Mouse (Mus musculus) 416B (cell line): ENCODE results near the gene Il1r2.

Source experiments
- DNase-seq: peaks from one replicate; pipeline ENCODE4 v3.0.0; 2011; ENCODE audit warnings: low read depth

Il1r2 gene

DNA sequence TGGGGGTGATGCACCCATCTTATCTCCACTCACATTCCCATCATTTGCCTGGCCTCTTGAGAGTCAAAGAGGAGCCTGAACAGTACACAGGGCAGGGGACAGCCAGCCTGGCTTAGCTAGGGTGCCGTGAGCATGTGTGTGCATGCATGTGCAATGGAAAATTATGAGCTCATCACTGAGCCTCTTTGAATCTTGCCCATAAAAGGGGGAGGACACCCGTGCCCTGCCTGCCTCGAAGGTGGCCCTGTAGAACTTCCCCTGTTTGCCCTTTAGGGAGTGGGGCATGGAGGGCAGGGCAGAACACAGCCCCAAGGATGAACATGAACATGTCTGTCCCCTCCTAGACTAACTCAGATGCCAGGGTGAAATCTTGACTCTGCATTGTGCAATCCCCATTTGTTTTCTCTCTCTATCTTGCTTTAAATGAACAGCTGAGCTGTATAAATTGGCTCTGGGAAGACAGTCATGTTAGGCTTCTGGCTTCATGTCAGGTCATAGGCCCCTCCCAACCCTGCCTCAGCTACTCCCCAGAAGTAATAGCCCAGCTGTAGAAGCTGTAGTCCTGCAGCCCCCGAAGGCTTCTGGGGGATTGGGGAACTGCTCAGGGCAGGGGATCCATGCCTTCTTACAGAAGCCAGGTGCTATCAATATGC, 14.6 kb upstream of the Il1r2 start:
- DNase-seq: peak; percentile 35

DNA sequence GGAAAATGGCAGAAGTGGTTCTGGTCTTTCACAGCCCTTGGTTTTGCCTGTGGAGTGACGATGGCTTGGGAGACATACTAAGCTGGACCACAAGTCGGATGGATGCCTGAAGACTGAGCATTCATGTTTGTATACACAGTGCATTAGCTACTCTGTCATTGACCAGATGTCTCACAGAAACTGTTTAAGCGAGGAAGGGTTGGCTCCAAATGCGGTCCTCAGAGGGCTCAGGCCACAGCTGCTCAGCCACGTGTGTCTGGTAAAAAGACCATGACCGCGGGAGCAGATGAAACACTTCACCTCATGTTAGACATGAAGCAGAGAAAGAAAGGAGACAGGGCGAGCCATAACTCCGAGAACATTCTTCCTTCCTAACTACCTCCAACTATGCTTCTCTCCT, 12.5 kb upstream of the Il1r2 start:
- no peak for DNase-seq

DNA sequence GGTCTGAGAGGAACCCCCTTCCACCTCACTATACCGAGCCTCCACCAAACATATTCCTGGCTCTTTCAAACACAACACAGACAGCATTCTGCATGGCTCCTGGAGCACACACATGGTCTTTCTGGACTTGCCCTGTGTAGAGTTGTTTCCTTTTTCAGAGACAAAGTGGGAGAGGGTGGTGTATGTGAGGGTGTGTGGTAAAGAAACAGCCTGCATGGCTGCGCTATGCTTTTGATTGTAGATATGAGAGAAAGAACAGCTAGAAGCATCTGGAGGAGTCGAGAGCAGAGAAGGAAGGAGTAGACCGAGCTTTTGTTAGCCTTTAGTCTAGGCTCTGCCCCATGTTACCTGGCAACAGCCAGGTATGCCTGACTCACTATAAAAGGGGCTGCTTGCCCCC, 10.5 kb upstream of the Il1r2 start:
- no peak for DNase-seq

DNA sequence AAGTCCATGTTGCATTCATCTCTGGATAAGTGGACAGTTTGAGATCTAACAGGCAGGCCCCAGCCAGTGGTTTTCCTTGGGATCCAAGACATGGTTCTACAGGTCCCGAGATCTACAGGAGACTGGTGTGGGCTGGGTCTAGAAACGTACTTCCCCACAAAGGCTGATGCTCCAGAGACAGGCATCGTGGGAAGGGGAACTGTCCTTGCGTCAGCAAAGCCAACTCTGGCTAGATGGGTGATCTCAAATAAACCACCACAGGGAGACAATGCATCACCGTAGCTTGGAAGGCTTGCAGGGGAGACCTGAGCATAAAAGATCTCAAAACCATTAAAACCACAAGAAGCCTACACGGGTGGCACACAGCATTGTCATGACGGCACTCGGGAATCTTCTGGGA, 9.4 kb upstream of the Il1r2 start:
- no peak for DNase-seq

- no peak for DNase-seq
These were observed 1.3 kb upstream of the Il1r2 start for GRCm38 (mm10) chr1:40072558-40072957.

DNA sequence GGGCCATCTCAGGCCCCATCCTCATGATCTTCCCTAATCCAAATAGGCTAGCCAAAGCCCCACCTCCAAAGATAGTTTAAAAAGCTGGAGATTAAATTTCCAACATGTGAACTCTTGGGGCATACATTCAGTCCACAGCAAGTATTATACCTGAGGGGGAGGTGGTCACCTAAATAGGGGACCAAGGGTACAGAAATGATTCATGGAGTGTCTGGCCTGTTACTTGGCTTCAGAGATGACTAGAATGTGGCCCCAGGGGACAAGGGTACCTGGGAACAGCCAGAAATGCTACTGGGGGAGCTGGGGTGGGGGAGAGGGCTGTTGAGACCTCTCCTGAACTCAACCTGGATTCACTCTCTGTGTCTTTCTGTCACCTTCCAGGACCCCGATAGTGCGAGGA, 3.4 kb downstream of the Il1r2 start:
- DNase-seq: no peak

- DNase-seq: no peak
These were observed 7.2 kb downstream of the Il1r2 start for GRCm38 (mm10) chr1:40081041-40081440.

- peak; percentile 39 for DNase-seq
These were observed 10.5 kb downstream of the Il1r2 start for GRCm38 (mm10) chr1:40084386-40084785.

DNA sequence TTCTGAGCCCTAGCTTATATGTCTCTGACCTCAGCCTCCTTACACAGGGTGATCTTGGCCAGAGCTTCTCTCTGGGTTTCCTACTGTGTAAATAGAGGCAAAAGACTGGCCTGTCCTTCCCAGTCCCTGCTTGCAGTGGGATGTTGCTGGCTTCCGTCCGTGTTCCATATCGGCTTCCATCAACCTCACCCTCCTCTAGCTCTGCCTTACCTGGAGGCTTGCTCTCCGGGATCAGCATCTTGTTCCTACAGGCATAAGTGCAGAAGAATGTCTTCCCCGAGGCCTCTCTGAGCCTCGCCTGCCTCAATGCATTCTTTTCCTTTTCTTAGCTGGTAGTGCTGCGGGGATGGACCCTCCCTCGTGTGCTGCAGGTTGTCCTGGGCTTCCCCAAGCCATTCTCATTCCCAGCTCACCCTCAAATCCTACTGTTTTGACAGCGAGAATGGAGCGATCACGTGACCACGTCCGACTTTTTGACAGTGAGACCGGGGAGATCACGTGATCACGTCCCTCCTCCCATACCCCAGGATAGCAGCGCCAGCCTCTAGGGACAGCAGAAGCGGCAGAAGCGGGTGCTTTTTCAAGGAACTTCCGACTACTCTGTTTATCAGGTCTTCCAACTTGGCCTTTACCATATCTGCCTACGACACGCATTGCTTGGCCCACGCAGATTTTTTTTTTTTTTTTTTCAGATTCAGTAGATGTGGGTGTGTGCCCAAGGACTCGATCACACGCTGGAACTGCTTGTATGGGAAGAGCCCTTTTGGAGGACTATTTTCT, 11.7 kb downstream of the Il1r2 start:
- DNase-seq: no peak

GRCm38 (mm10) chr1:40091160-40091559, 17.3 kb downstream of the Il1r2 start:
- DNase-seq: peak; percentile 43

DNA sequence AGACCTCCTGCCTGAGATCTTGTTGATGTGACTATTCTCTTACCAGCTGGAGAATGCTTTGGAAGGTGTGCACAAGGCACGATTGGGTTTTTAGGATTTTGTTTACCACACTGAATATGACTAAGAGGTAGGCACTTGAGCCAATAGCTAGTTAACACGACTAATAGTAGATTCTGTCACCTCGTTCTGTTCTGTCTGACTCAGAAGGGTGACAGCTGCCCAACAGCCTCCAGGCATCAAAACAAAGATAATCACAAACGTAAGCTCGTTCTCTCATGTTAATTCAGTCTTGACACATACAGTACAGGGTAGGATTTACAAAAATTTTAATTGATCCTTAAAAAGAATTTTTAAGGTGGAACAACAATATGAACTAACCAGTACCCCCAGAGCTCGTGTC, 18.7 kb downstream of the Il1r2 start:
- no peak for DNase-seq

- no peak for DNase-seq
These were observed 20.9 kb downstream of the Il1r2 start for GRCm38 (mm10) chr1:40094601-40095304.

DNA sequence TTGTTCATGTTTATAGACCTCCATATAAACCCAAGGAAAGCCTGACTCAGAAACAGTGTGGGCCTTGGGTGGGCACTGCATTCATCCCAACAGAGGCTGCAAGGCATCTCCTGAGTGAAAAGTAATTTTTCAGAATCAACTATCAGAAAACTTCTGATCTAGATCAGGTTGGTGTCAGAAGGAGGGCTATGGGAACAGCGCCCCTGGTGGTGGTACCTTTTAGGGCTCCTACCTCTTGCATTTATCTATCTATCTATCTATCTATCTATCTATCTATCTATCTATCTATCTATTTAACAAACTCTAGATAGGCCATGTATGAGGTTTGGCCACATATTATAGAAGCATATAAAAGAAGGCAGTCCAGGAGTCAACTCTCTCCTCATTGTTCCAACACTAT, 21.7 kb downstream of the Il1r2 start:
- DNase-seq: no peak

GRCm38 (mm10) chr1:40106306-40106705, 32.4 kb downstream of the Il1r2 start:
- no peak for DNase-seq

- DNase-seq: no peak
These were observed 32.8 kb downstream of the Il1r2 start for GRCm38 (mm10) chr1:40106719-40107118.

- no peak for DNase-seq
These were observed 34.3 kb downstream of the Il1r2 start for GRCm38 (mm10) chr1:40107971-40108749.

GRCm38 (mm10) chr1:40109736-40110135, 35.9 kb downstream of the Il1r2 start:
- DNase-seq: no peak

DNA sequence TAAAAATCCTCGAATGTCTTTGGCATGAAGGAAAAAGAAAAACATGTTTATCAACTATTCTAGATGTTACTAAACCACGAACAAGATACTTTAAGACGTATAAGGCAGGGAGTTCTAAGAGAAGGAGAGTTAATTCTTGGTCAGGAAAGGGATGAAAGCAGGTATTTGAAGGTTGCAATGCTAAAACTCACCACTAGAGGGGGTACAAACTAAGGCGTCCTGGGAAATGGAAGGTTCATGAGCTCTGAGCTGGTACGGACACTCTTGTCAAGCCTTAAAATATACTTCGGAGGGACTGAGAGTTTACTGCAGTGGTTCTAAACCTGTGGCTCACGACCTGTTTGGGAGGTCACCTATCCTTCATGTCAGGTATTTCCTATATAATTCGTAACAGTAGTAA, 41.4 kb downstream of the Il1r2 start:
- peak; percentile 81 for DNase-seq

DNA sequence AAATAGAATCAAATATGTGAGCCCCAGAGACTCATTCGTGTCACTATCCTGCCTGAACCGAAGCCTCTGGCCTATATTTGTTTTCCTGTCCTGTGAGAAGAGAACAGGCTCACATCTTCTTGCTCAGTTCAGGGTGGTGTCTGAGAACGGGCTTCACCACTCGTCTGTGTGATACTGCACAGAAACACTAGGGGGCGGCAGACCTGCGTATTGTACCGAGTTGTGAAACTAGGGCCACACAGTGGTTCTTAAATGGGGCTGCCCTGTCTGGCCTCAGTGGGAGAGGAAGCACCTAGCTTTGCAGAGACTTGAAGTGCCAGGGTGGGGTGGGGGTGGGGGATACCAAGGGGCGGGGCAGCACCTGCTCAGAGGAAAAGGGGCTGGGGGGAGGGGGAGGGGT, 42.5 kb downstream of the Il1r2 start:
- peak; percentile 83 for DNase-seq

- DNase-seq: no peak
These were observed 43.7 kb downstream of the Il1r2 start for GRCm38 (mm10) chr1:40117565-40117964.

DNA sequence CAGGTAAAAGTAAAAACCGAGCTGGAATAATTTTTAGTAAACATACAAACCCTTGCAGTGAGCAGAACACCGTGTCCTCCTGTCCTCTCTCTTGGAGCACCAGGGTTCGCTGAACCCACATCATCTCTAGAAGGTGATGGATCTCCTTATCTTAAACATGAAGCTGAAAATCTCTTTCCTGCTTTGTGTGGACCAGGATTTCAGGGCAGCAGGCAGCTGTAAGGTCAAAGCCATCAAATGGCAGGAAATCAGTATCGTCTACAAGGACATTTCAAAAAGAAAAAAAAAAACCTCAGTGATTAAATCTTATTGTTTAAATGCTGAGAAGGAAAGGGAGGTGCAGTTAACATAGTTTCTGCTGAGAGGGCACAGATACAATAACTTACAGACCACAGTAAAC, 50.4 kb downstream of the Il1r2 start:
- no peak for DNase-seq

DNA sequence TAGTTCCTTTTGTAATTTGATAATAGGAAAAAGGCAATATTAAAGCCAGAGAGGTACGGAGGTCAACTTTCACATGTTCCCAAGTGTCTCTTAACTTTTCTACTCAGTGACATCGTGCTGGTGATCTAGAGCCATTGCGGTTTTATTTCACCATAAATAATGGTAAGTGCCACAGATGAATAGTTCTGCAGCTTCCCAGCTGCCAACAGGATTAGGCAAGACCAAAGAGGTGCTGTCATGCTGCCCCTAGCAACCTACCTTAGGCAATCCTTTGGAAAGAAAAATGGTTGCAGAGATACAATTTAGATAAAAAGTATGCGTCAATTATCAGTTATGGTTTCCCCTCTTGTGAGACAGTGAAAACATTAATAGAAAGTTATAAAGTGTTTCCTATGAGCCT, 54.6 kb downstream of the Il1r2 start:
- no peak for DNase-seq
